In the genomic region with DNA sequence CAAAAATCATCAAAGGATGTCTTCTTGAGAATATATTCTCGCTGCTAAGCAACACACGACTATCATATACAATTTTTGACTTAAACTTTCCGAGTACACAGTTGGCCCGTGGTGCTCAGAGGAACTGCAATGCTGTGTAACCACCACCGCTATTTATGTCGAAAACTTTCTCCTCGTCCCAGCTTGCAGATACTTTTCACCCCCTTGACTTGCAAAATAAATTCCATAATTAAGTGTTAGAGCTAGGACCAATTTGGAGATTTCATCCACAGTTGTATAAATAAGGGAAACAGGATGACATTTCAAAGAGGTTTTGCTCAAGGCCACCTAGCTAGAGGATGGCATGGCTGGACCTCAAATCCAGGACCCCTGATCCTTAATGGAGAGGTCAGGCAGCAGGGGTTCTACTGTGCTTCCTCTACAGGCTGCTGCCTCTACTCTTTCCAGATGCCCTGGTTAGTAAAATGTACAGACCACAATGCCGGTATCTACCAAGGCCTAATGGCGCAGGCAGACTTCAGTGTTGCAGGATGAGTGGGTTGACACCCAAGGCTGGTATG, we compare ENCODE assay signal across 34 mouse cellular contexts. TPM values are rescaled to one million over a fixed set of nuclear protein-coding genes. Genes with fewer than 3 reads are reported as not detected.
A peak's percentile ranks its signal among the peaks of the same experiment; 100 is the strongest.
DNase-seq lines count a peak whose midpoint lies in the region; ATAC-seq lines count a peak whose summit lies in the region.
"Had no signal": no experiment of that assay in that cellular context is flagged by ENCODE, and none has a peak within 500 bp of the region (broad histone marks: within the 10 kb centered on the region; RNA-seq: fewer than 3 reads in every experiment).

No protein-coding gene starts in this region.

- H3K9me3 ChIP-seq in lung, embryonic 15.5 days, result no peaks in the 10 kb centered on the region
- H3K9me3 ChIP-seq in midbrain, embryonic 10.5 days (replicated peaks), result peaks cover 8% of the 10 kb centered on the region
- H3K9me3 ChIP-seq: forebrain, embryonic 15.5 days had no signal

- WGBS in lung, embryonic 15.5 days, result 51% methylated on average over 9 of the region's 9 CpGs
- WGBS in midbrain, embryonic 10.5 days, result 90% methylated on average over 9 of the region's 9 CpGs

- no peak overlapping the region for H3K9ac ChIP-seq in lung, embryonic 15.5 days
- H3K9ac ChIP-seq: embryonic facial prominence, embryonic 13.5 days; forebrain, embryonic 12.5 days; forebrain, embryonic 15.5 days; heart, embryonic 13.5 days; hindbrain, embryonic 14.5 days had no signal

- no peak overlapping the region for H3K4me3 ChIP-seq in lung, embryonic 15.5 days
- no peak overlapping the region for H3K4me3 ChIP-seq in midbrain, embryonic 10.5 days
- H3K4me3 ChIP-seq: embryonic facial prominence, embryonic 10.5 days; embryonic facial prominence, embryonic 13.5 days; erythroblast, embryonic 14.5 days; forebrain, embryonic 12.5 days; forebrain, embryonic 15.5 days; heart, embryonic 10.5 days; heart, embryonic 13.5 days had no signal

- peak overlapping the region; percentile 19; the same call in 1 of the 2 replicates for H3K27ac ChIP-seq in lung, embryonic 15.5 days
- no peak overlapping the region for H3K27ac ChIP-seq in midbrain, embryonic 10.5 days (replicated peaks)
- H3K27ac ChIP-seq: embryonic facial prominence, embryonic 10.5 days; embryonic facial prominence, embryonic 13.5 days; forebrain, embryonic 12.5 days; forebrain, embryonic 15.5 days; heart, embryonic 10.5 days; heart, embryonic 13.5 days; hindbrain, embryonic 14.5 days had no signal

- H3K4me1 ChIP-seq in lung, embryonic 15.5 days, result peaks cover 13% of the 10 kb centered on the region
- H3K4me1 ChIP-seq in midbrain, embryonic 10.5 days, result peaks cover 11% of the 10 kb centered on the region
- H3K4me1 ChIP-seq: embryonic facial prominence, embryonic 10.5 days; forebrain, embryonic 12.5 days; heart, embryonic 10.5 days; heart, embryonic 13.5 days had no signal

- H3K27me3 ChIP-seq in lung, embryonic 15.5 days, result no peaks in the 10 kb centered on the region
- H3K27me3 ChIP-seq in midbrain, embryonic 10.5 days (ENCODE audit: low read depth, poor library complexity, severe bottlenecking), result no peaks in the 10 kb centered on the region
- H3K27me3 ChIP-seq: embryonic facial prominence, embryonic 13.5 days; forebrain, embryonic 12.5 days; forebrain, embryonic 15.5 days; heart, embryonic 13.5 days had no signal

- no peak overlapping the region for H3K4me2 ChIP-seq in lung, embryonic 15.5 days
- H3K4me2 ChIP-seq: embryonic facial prominence, embryonic 13.5 days; forebrain, embryonic 12.5 days; forebrain, embryonic 15.5 days; heart, embryonic 13.5 days; hindbrain, embryonic 14.5 days had no signal

- peak; percentile 70; the same call in 1 of the 2 replicates for ATAC-seq in lung, embryonic 15.5 days (ENCODE audit: borderline replicate concordance, extremely low read depth, low FRiP score, low TSS enrichment)
- ATAC-seq: CD4-positive, CD25-positive, alpha-beta regulatory T cell, adult 4 months had no signal

- no peak for DNase-seq in lung, postnatal 14 days
- DNase-seq in lung, postnatal 10 days, result peak; percentile 21
- DNase-seq in lung, postnatal 36 days, result peak; percentile 7
- no peak for DNase-seq in heart, adult 8-10 months (ENCODE audit: low spot score)
- DNase-seq in midbrain, embryonic 10.5 days (ENCODE audit: low spot score), result no peak
- DNase-seq: adrenal gland, adult 2 months; adrenal gland, postnatal 14 days; cerebellum, adult 11 months; cerebellum, adult 2 months; cerebellum, adult 9-11 months; cerebellum, postnatal 36 days; embryo, embryonic 11 days; gastrocnemius, postnatal 25 days; heart, adult 18-20 months; heart, postnatal 14 days; heart, postnatal 4 days had no signal

- H3K36me3 ChIP-seq in lung, embryonic 15.5 days, result no peaks in the 10 kb centered on the region
- peaks cover 4% of the 10 kb centered on the region; the same call in 1 of the 2 replicates for H3K36me3 ChIP-seq in midbrain, embryonic 10.5 days
- H3K36me3 ChIP-seq: embryonic facial prominence, embryonic 10.5 days; embryonic facial prominence, embryonic 13.5 days; forebrain, embryonic 12.5 days; forebrain, embryonic 15.5 days; heart, embryonic 10.5 days; heart, embryonic 13.5 days had no signal

RNA-seq across cellular contexts. Expression of a gene that starts 7.4 kb away (rescaled TPM):
- not detected in 2 replicates for polyA plus RNA-seq in lung, embryonic 15.5 days (2015; fragmentation: Nextera tagmentation; extraction: Ambion mirVana)
- total RNA-seq in heart, adult 8-10 months (2022), result not detected
- polyA plus RNA-seq in midbrain, embryonic 10.5 days (2016; fragmentation: Nextera tagmentation; extraction: Ambion mirVana), result not detected in 2 replicates
- total RNA-seq: adrenal gland, adult 2 months; adrenal gland, postnatal 14 days; adrenal gland, postnatal 4 days; gastrocnemius, adult 8-10 months; gastrocnemius, postnatal 25 days; heart, adult 18-20 months; heart, postnatal 14 days; heart, postnatal 4 days; MEL had no signal
- polyA plus RNA-seq: adrenal gland, adult 2 months; C2C12; CD4-positive, CD25-positive, alpha-beta regulatory T cell, adult 4 months; cerebellum, adult 2 months; cortical plate, adult 2 months; embryonic facial prominence, embryonic 10.5 days; embryonic facial prominence, embryonic 13.5 days; erythroblast, embryonic 14.5 days; forebrain, embryonic 12.5 days; forebrain, embryonic 15.5 days; gonadal fat pad, adult 2 months; heart, embryonic 10.5 days; heart, embryonic 13.5 days; heart, embryonic 16.5 days; hindbrain, embryonic 11.5 days; hindbrain, embryonic 14.5 days had no signal

RNA-seq across cellular contexts. Expression of a gene that starts 40.9 kb away (rescaled TPM):
- polyA plus RNA-seq in lung, embryonic 15.5 days (2015; fragmentation: Nextera tagmentation; extraction: Ambion mirVana), result 10.8 and 12.2 TPM in 2 replicates
- 1 to 10 TPM; 2.3 to 4.6 (median 2.9) TPM for total RNA-seq in heart, adult 8-10 months (2022)
- polyA plus RNA-seq in midbrain, embryonic 10.5 days (2016; fragmentation: Nextera tagmentation; extraction: Ambion mirVana), result 12.9 and 14.8 TPM in 2 replicates
- polyA plus RNA-seq: erythroblast, embryonic 14.5 days had no signal

Comparison
In these comparisons a context has a peak if more than half of its experiments do, and no peak if none do; other contexts are left out.
1. DNase-seq: peak in lung, postnatal 10 days (single experiment) and lung, postnatal 36 days (single experiment); none in lung, postnatal 14 days (single experiment), heart, adult 8-10 months (single experiment) and midbrain, embryonic 10.5 days (single experiment).